Mouse (Mus musculus) ZHBTc4 (cell line): Measurements from ENCODE around the gene Cnot4.
"Not testable (repeated sequence)": the region's sequence is repeated elsewhere in the genome, so short reads cannot be mapped to it uniquely, and the experiment has no call there.

ENCODE experiments used
- DNase-seq: peaks from one replicate; pipeline ENCODE4 v3.0.0-alpha.2; 2011; ENCODE audit warnings: low read depth, low spot score

Gene Cnot4

DNA sequence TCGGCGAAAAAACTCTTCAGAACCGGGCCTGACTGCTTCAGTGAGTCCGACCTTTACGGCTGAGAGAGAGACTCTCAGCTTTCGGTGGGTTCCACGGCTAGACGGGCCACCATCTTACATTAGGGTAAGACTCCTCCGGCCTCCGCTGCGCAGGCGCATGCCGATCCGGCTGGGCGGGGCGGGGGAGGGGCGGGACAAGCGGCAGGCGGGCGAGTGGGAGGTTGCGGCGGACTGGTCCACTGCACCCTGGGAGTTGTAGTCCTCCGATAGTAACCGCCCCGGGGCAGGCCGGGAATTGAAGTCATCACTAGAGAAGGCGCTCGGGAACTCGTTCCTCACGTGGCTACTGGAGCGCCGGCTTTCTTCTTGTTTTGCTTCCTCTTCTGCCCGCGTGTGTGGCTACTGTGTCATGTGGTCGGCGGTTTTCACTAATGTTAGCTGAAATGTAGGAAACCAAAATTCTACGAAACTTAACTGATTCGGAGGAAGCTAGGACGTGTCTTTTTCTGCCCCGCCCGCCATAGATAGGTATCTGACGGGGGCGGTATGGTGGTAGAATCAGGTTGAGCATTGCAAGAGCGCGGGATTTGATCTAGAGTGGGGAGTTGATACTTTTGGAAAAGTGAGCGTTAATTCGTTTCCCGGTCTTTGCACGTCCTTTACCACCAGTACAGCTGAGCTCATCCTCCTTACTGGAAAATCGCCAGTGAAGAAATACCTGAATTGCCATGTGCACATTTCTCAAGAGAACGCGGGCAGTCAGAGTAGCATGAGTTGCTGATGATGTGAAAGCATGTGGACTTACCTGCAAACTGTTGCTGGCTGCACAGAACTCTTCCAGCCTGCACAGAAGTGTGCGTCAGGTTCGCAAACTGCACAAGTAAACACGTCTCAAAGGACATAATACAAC lies at the start of gene Cnot4:
TSS of gene Cnot4 (minus strand) at position 146 of the 910 bp plus-strand sequence.
- peak; percentile 100 for DNase-seq

GRCm38 (mm10) chr6:35179299-35179698 lies 45.8 kb upstream of the Cnot4 start:
- DNase-seq: not testable (repeated sequence)

DNA sequence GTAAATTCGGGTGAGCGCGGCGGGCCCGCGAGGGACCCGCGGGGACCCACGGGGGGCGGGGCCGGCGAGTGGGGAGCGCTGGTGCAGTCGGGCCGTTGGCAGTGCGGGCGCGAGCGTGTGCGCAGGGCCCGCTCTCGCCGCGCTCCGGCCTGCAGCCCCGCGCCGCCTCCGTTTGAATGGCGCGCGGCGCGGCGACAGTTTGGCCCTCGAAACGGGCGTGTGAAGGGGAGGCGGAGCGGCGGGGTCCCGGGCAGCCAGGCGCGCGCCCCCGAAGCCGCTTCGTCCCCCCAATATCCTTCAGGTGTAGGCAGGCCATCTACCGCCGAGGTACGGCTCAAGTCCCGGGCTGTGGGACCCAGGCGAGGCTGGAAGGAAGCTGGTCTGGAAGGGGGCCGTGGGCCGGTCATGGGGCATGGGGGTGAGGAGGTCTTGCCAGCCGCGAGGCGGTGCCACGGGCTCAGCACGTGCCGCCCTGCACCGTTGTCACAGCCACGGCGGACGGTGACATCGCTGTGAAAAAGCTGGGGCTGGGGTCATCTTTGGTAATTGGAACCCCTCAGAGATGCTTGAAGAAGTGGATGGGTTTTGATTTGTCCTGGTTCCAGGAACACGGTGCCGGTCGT lies 44.2 kb upstream of the Cnot4 start:
- peak; percentile 82 for DNase-seq

GRCm38 (mm10) chr6:35176979-35177649 lies 43.6 kb upstream of the Cnot4 start, which contains the start of gene Nup205:
Nup205 (plus strand) TSS chr6:35177421.
- peak; percentile 94 for DNase-seq

GRCm38 (mm10) chr6:35173181-35173580 lies 39.7 kb upstream of the Cnot4 start:
- no peak for DNase-seq

GRCm38 (mm10) chr6:35172028-35172427 lies 38.5 kb upstream of the Cnot4 start:
- DNase-seq: not testable (repeated sequence)

DNA sequence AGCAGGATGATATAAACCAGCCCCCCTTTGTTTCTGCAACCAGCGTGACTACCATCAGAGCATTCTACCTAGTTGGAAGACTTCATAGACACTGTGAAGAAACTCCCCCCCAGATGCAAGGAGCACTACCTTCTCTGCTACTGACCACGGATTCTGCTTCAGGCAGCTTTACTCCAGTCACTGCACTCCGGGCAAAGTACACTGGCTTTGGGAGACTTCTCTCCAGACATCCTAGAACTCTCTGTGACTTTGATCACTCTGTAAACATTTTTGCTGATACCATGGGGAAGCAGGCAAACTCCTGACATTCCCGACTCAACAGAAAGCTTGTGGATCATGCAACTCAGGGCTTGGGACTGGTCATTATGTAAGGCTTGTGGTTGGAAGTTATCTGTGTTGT lies 35.7 kb upstream of the Cnot4 start:
- no peak for DNase-seq

DNA sequence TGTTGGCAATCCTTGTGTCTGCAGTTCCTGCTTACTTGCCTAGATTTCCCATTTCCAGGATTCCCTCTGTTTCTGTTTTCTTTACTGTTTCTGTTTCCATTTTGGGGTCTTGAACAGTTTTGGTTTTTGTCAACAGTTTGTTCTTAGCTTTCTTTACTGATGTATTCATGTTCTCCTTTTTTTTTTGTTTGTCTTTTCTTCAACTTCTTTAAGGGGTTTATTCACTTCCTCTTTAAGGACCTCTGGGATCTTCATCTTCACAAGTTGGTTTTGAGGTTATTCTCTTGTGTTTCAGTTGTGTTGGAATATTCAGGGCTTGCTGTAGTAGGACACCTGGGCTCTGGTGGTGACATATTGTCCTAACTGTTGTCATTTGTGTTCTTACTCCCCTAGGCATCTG lies 21.0 kb upstream of the Cnot4 start:
- DNase-seq: no peak

GRCm38 (mm10) chr6:35147726-35148422 lies 14.3 kb upstream of the Cnot4 start:
- DNase-seq: no peak

DNA sequence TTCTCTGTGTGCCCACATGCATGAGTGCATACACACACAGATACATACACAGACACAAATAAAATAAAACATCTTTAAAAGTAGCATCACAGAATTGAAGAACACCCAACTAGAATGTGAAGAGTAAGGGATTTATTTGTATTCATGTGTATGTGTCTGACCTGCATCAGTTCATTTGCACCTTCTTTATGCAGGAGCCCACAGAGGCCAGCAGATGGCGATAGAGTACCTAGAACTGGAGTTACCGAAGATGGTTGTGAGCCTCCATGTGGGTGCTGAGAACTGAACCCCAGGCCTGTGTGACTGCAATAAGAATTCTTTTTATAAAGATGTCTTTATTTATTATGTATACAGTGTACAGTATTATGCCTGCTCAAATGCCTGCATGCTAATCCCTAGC lies 12.0 kb upstream of the Cnot4 start:
- peak; percentile 70 for DNase-seq

DNA sequence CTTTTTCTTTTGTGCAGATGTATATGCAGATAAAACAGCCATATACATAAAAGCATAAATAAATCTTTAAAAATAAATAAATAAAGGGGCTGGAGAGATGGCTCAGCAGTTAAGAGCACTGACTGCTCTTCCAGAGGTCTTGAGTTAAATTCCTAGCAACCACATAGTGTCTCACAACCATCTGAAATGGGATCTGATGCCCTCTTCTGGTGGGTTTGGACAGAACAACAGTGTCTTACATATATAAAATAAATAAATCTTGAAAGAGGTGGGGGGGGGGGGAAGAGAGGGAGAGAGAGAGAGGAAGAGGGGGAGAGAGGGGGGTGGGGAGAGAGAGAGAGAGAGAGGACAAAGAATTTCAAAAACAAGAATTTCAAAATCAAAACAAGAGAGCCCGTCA lies 6.8 kb upstream of the Cnot4 start:
- DNase-seq: peak; percentile 53

DNA sequence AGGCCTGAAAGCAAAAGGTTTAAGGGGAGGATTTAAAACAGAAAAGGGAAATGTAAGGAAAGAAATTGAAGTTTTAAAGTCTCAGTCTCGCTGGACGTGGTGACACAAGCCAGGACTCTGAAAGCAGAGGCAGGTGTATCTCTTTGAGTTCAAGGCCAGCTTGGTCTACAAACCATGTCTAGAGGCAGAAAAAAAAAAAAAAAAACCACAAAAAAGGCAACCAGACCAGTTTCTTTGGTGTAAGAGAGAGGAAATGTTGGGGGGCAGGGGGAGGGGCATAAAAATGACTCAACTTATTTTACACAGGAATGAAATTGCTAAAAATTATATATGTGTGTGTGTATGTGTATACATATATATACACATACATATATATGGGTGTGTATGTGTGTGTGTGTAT lies 1.3 kb upstream of the Cnot4 start:
- DNase-seq: no peak

DNA sequence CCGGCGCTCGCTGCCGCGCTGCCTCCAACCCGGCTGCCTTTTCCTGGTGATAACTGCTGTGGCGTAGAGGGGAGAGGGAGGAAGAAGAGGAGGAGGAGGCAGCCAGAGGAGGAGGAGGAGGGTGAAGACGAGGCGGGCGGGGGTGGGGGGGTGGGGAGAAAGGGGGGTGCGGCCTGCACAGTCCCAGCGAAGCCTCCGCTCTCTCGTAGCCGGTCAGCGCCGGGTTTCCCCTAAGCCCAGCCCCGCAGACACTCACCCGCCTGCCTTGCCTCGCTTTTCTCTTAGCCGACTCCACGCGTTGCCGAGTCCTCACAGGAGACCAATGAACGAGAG lies 312 bp downstream of the Cnot4 start:
- no peak for DNase-seq

DNA sequence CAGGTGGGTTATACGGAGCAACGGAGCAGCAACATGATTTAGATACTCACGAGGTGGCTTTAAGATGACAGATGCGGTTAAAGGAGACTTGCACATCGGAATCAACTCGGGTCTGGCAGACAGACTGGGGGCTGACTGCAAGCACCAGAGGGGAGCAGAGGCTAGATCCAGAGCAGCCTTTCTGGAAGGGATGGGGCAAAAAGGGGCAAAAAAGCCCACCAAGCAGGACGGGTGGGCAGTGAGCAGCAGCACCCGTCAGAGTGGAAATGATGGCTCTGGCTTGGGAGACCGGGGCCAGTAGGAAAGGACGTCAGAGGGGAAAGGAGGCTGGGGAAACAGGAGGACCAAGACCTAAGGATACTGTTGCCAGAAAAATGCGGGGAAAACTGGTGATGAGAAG lies 718 bp downstream of the Cnot4 start:
- peak; percentile 15 for DNase-seq

DNA sequence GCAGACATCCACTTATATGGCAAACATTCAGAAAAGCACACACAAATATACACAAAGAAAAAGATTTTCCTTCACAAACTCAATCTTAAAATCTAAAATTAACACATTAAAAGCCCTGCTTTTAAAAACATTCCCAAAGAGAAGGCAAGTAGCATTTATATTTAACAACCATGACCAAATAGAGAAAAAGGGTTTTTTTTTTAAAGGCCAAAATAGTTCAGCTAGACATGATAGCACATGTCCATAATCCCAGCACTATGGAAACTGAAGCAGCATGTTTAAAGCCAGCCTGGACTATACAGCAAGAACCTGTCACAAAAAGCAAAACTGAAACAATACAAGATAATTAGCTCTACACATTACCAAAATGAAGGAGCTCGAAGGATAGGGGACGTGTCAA lies 11.0 kb downstream of the Cnot4 start:
- no peak for DNase-seq

DNA sequence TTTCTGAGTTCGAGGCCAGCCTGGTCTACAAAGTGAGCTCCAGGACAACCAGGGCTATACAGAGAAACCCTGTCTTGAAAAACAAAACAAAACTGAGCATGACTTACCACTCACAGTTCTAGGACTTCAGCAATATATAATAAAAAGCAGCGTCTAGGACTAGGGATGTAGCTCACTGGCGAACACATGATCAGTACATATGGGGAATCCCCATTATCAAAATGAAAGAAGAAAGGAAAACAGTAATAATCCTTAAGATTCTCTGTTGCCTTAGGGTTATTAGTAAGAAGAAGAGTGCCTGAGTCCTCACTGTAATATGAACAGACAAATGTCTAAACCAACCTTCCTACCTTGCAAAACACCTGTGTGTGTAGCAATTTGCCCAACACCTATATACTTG lies 11.6 kb downstream of the Cnot4 start:
- no peak for DNase-seq

- DNase-seq: no peak
These were observed 31.1 kb downstream of the Cnot4 start for GRCm38 (mm10) chr6:35102457-35102856.

GRCm38 (mm10) chr6:35084927-35085326 lies 48.6 kb downstream of the Cnot4 start:
- no peak for DNase-seq

DNA sequence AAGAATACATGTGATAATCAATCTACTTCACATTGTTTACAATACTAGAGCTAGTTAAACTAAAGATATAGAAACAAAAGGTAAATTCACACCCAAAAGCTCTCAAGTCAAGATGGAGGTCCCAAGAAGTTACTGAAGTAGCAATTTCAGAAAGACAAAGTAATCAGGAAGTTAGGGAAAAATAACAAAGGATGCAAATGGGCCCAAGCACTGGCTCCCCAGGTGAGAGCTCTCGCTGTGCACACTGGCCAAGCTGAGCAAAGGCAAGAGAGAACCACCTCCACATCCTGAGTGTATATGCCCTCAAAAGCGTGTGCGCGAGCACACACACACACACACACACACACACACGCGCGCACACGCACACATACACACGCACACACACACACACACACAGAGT lies 58.4 kb downstream of the Cnot4 start:
- peak; percentile 48 for DNase-seq

DNA sequence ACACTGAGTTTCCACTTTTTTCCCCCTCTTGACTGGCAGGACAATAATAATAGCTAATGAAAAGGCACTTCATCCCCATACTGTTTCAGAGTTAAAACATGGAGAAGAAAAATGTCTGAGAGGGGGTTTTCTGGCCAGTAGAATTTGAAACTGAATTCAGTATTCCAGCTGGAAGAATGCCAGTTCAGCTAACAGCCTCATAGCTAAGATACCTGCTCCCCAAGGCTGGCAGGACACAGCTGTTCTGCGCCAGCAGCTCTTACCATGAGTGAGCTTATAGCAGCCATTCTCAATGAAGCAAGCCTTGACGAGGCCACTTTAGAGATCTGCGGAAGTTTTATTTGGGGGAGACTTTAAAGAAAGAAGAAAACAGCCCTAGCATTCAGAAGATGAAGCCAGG lies 62.3 kb downstream of the Cnot4 start:
- no peak for DNase-seq

GRCm38 (mm10) chr6:35062446-35062845 lies 71.1 kb downstream of the Cnot4 start:
- DNase-seq: no peak

GRCm38 (mm10) chr6:35043127-35043526 lies 90.4 kb downstream of the Cnot4 start:
- DNase-seq: no peak
